Mouse (Mus musculus): ENCODE measurements at regions not wholly inside any gene's neighbourhood (a gene's known extent, or its start where the extent isn't known, plus 50 kb on each side); places are given as distances from the start of the nearest gene placed in this dataset.

- Histone ChIP-seq H3K27me3 (ENCODE audit: control insufficient read depth, insufficient read depth, low read length) (no peaks in the 10 kb centered on the region), H3K4me3 (replicated peaks; ENCODE audit: insufficient read depth, low read depth, low read length) (no peak overlapping the region), H3K27ac (ENCODE audit: insufficient read depth, low read length) (no peak overlapping the region), H3K4me1 (ENCODE audit: control insufficient read depth, insufficient read depth, low read length) (no peaks in the 10 kb centered on the region)
- no peak for TF ChIP-seq POLR2A (IDR thresholded peaks at IDR 0.05; ENCODE audit: borderline replicate concordance, insufficient read depth, low read length)
- TF ChIP-seq CTCF (IDR thresholded peaks at IDR 0.05; ENCODE audit: borderline replicate concordance, insufficient read depth, low read depth, low read length), result no peak
- no peak for DNase-seq
- WGBS, result 84% methylated on average over 9 of the region's 9 CpGs
These were observed 333.3 kb upstream of the Tmpo start for GRCm38 (mm10) chr10:91514163-91515020.

GRCm38 (mm10) chr10:91507038-91507437 lies 325.9 kb upstream of the Tmpo start:
- H3K4me3 ChIP-seq (replicated peaks; ENCODE audit: insufficient read depth, low read depth, low read length), result no peak overlapping the region
- TF ChIP-seq POLR2A (IDR thresholded peaks at IDR 0.05; ENCODE audit: borderline replicate concordance, insufficient read depth, low read length) (no peak), CTCF (IDR thresholded peaks at IDR 0.05; ENCODE audit: borderline replicate concordance, insufficient read depth, low read depth, low read length) (no peak)
- no peaks in the 10 kb centered on the region for H3K4me1 ChIP-seq (ENCODE audit: control insufficient read depth, insufficient read depth, low read length)
- 97% methylated on average over 7 of the region's 7 CpGs for WGBS
- no peak overlapping the region for H3K27ac ChIP-seq (ENCODE audit: insufficient read depth, low read length)
- no peak for DNase-seq
- H3K27me3 ChIP-seq (ENCODE audit: control insufficient read depth, insufficient read depth, low read length), result no peaks in the 10 kb centered on the region

GRCm38 (mm10) chr10:91504891-91505290 lies 323.8 kb upstream of the Tmpo start:
- no peak for DNase-seq
- TF ChIP-seq POLR2A (IDR thresholded peaks at IDR 0.05; ENCODE audit: borderline replicate concordance, insufficient read depth, low read length) (no peak), CTCF (IDR thresholded peaks at IDR 0.05; ENCODE audit: borderline replicate concordance, insufficient read depth, low read depth, low read length) (no peak)
- Histone ChIP-seq H3K4me3 (replicated peaks; ENCODE audit: insufficient read depth, low read depth, low read length) (no peak overlapping the region), H3K27me3 (ENCODE audit: control insufficient read depth, insufficient read depth, low read length) (no peaks in the 10 kb centered on the region), H3K27ac (ENCODE audit: insufficient read depth, low read length) (no peak overlapping the region), H3K4me1 (ENCODE audit: control insufficient read depth, insufficient read depth, low read length) (no peaks in the 10 kb centered on the region)
- 81% methylated on average over 12 of the region's 12 CpGs for WGBS

GRCm38 (mm10) chr10:91498543-91498942 lies 317.4 kb upstream of the Tmpo start:
- H3K27ac ChIP-seq (ENCODE audit: insufficient read depth, low read length), result no peak overlapping the region
- no peaks in the 10 kb centered on the region for H3K27me3 ChIP-seq (ENCODE audit: control insufficient read depth, insufficient read depth, low read length)
- WGBS, result 83% methylated on average over 4 of the region's 4 CpGs
- H3K4me3 ChIP-seq (replicated peaks; ENCODE audit: insufficient read depth, low read depth, low read length), result no peak overlapping the region
- H3K4me1 ChIP-seq (ENCODE audit: control insufficient read depth, insufficient read depth, low read length), result no peaks in the 10 kb centered on the region
- TF ChIP-seq POLR2A (IDR thresholded peaks at IDR 0.05; ENCODE audit: borderline replicate concordance, insufficient read depth, low read length), result no peak
- TF ChIP-seq CTCF (IDR thresholded peaks at IDR 0.05; ENCODE audit: borderline replicate concordance, insufficient read depth, low read depth, low read length), result no peak
- DNase-seq, result peak in 1 of 2 experiments; percentile 1

- H3K27me3 ChIP-seq (ENCODE audit: control insufficient read depth, insufficient read depth, low read length), result no peaks in the 10 kb centered on the region
- WGBS, result 94% methylated on average over 2 of the region's 2 CpGs
- TF ChIP-seq CTCF (IDR thresholded peaks at IDR 0.05; ENCODE audit: borderline replicate concordance, insufficient read depth, low read depth, low read length), result no peak
- no peak for TF ChIP-seq POLR2A (IDR thresholded peaks at IDR 0.05; ENCODE audit: borderline replicate concordance, insufficient read depth, low read length)
- H3K27ac ChIP-seq (ENCODE audit: insufficient read depth, low read length), result no peak overlapping the region
- no peak overlapping the region for H3K4me3 ChIP-seq (replicated peaks; ENCODE audit: insufficient read depth, low read depth, low read length)
- no peaks in the 10 kb centered on the region for H3K4me1 ChIP-seq (ENCODE audit: control insufficient read depth, insufficient read depth, low read length)
- no peak for DNase-seq
These were observed 283.6 kb upstream of the Tmpo start for GRCm38 (mm10) chr10:91464691-91465090.

- TF ChIP-seq CTCF (IDR thresholded peaks at IDR 0.05; ENCODE audit: borderline replicate concordance, insufficient read depth, low read depth, low read length) (no peak), POLR2A (IDR thresholded peaks at IDR 0.05; ENCODE audit: borderline replicate concordance, insufficient read depth, low read length) (no peak)
- Histone ChIP-seq H3K4me3 (replicated peaks; ENCODE audit: insufficient read depth, low read depth, low read length) (no peak overlapping the region), H3K27me3 (ENCODE audit: control insufficient read depth, insufficient read depth, low read length) (no peaks in the 10 kb centered on the region), H3K4me1 (ENCODE audit: control insufficient read depth, insufficient read depth, low read length) (no peaks in the 10 kb centered on the region), H3K27ac (ENCODE audit: insufficient read depth, low read length) (no peak overlapping the region)
- DNase-seq, result no peak
- 32% methylated on average over 10 of the region's 10 CpGs for WGBS
These were observed 267.0 kb upstream of the Tmpo start for GRCm38 (mm10) chr10:91447974-91448703.

- WGBS, result 89% methylated on average over 2 of the region's 2 CpGs
- DNase-seq, result no peak
- H3K27me3 ChIP-seq (ENCODE audit: control insufficient read depth, insufficient read depth, low read length), result no peaks in the 10 kb centered on the region
- no peak overlapping the region for H3K27ac ChIP-seq (ENCODE audit: insufficient read depth, low read length)
- TF ChIP-seq CTCF (IDR thresholded peaks at IDR 0.05; ENCODE audit: borderline replicate concordance, insufficient read depth, low read depth, low read length), result no peak
- TF ChIP-seq POLR2A (IDR thresholded peaks at IDR 0.05; ENCODE audit: borderline replicate concordance, insufficient read depth, low read length), result no peak
- no peaks in the 10 kb centered on the region for H3K4me1 ChIP-seq (ENCODE audit: control insufficient read depth, insufficient read depth, low read length)
- no peak overlapping the region for H3K4me3 ChIP-seq (replicated peaks; ENCODE audit: insufficient read depth, low read depth, low read length)
These were observed 262.2 kb upstream of the Tmpo start for GRCm38 (mm10) chr10:91443321-91443720.
